Mouse (Mus musculus) B cell, adult 2 months (primary cell): ENCODE results near the gene Pyroxd2.
"Not testable (repeated sequence)": the region's sequence is repeated elsewhere in the genome, so short reads cannot be mapped to it uniquely, and the experiment has no call there.

ENCODE experiments used
- DNase-seq, 2 experiments: peaks; one replicate each; pipeline ENCODE4 v3.0.0; 2022

Pyroxd2 gene

DNA sequence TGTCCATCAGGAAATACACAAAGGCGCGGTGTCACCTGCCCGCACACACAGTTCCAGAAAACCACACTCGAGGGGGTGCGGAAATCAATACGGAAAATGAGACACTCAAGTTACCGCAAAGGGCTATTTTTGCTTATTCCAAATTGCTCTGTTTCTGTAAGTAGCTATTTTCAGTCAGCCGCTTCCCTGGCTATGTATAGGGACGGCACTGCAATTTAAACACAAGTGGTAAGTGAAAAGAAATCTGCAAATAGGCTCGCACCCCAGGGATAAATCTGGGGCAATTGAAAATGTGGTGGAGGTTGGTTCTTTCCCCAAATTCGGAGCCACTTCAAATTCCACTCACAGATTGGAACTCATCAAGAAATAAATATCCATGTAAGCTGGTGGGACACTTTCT is 63.3 kb downstream of the Pyroxd2 start:
- DNase-seq, result no peak

DNA sequence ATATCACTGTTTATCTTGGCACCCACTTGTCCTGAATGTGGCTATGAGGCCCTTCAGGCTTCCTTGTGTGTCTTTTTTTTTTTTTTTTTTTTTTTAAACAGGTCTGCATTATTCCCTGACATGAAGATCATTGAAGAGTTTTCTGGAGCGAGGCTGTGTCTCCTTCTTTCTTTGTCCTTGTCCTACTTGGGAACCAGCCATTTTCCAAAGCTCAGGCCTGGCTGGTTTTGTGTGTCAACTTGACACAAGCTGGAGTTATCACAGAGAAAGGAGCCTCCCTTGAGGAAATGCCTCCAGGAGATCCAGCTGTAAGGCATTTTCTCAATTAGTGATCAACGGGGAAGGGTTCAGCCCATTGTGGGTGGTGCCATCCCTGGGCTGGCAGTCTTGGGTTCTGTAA is 69.8 kb downstream of the Pyroxd2 start:
- DNase-seq, result not testable (repeated sequence)

GRCm38 (mm10) chr19:42678191-42678590 is 74.4 kb downstream of the Pyroxd2 start:
- no peak for DNase-seq

DNA sequence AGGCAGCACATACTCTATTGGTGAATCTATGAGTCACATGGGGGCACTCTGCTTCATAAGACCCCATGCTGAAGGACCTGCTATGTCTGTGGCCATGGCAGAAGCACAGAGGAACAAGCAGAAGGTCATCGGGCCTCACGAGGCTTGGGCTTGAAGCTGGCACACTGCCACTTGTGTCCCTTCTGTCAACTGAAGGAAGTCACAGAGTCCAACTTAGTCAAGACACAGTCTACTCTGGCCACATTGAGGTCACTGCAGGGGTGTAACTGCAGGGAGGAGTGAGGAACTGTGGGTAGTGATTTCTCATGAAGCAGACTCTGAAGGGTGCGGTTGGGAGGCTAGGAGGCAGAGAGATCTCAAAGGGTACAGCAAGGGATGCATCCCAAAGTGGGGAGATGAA is 75.1 kb downstream of the Pyroxd2 start:
- no peak for DNase-seq

DNA sequence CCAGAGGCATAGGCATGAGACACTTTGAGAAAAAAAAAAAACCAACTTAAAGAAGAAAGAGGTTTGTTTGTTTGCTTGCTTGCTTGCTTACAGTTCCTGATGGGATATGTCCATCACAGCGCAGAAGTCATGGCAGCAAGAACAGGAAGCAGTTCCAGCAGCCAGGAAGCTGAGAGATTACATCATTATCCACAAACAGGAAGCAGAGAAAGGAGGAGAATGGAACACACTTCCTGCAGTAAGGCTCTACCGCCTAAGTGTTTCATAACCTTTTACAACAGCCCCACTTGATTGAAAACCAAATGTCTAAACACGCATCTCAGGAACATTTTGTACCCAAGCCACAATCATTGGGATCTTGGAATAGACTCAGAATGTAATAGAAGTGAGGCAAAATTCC is 75.6 kb downstream of the Pyroxd2 start:
- no peak for DNase-seq
